Mouse (Mus musculus) gastrocnemius, postnatal 10 days (tissue): ENCODE results near the gene Brap. TPM values are rescaled to one million over a fixed set of nuclear protein-coding genes. Genes with fewer than 3 reads are reported as not detected.
A peak's percentile ranks its signal among the peaks of the same experiment; 100 is the strongest.

Source experiments
- DNase-seq: peaks from one replicate; pipeline ENCODE4 v3.0.0; 2021; ENCODE audit warnings: mixed read lengths
- total RNA-seq, 2 experiments: library from RNA; stranded (reverse); gene quantifications; 2 replicates each; pipeline ENCODE4 v1.2.3; 2021

Brap gene
- total RNA-seq, 2 experiments from 2014 or later, result 24.2 to 26.2 TPM

DNA sequence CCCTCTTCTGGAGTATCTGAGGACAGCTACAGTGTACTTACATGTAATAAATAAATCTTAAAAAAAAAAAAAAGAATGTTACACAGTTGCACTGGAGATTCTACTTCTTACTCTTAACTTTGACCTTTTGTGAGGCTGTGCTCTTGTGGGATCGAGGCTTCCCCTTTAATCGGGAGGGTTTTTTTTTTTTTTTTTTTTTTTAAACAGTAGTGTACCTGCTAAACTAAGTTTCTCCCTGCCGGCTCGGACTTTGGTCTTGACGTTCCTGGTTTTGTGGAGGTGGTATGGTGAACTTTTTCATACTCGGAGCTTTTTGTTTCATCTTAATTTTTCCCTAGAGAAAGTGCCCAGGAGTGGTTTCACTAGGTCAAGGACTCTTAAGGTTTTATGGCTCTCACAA lies 54.6 kb downstream of the Brap start:
- no peak for DNase-seq

DNA sequence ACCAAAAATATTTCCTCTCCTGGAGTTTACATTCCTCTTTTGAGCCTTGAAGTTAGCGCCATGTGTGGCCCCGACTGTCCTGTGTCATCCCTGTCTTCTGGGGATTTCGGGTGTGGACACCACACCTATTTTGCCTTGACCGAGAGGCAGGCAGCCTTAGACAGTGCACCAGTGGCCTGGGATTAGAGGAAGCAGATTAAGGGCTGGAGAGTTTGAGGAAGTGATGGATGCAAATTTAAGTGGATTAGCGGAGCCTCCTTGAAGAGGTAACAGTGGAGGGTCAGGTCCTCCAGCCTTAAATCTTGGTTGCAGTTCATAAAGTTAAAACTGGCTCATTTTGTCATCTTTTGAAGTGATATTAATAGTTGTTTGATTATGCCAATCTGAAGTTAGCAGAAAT lies 58.1 kb downstream of the Brap start:
- no peak for DNase-seq

DNA sequence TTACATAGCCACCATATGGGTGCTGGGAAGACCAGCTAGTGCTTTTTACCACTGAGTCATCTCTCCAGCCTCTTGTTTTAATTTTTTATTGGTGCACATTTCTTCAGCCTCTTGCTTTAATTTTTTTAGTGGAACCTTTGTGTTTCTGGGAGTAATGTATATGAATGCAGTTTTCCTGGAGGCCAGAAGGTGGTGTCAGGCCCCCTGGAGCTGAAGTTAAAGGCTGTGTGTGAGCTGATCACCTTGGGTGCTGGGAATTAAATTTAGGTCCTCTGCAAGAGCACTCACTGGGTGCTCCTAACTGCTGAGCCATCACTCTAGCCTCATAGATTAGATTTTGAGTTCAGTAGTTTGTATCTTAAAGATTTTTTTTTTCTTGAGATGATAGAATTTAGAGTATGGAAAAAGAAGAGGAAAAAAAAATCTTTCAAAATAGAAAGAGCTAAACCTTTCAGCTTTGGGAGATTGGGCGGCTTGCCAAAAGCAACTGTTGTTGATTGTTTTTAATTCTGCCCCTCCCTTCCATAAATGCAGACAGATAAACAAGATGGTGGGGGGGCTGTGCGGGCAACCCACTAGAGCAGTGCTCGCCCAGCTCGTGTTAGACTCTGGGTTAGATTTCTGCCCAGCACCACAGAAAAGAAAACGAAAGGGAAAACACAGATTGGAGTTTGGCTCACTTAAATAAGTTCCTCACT lies 60.7 kb downstream of the Brap start:
- DNase-seq, result peak; percentile 16

DNA sequence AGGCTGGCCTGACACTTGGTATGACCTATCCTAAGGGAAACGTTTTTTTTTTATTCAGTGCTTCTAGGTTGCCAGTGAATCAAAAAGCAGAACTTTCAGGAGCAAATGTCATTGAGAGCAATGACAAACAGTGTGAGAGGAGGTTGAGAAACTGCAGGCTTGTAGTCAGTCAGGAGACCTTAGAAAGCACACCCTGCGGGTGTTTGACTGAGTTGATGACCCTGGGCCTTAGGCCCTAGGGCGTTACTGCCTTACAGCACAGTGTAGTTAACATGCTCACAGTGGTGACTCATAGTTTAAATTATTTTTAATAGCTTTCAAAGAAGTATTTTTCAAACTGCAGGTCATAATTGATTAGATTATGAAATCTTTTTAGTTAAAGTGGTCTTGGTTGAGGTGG lies 61.5 kb downstream of the Brap start:
- no peak for DNase-seq

DNA sequence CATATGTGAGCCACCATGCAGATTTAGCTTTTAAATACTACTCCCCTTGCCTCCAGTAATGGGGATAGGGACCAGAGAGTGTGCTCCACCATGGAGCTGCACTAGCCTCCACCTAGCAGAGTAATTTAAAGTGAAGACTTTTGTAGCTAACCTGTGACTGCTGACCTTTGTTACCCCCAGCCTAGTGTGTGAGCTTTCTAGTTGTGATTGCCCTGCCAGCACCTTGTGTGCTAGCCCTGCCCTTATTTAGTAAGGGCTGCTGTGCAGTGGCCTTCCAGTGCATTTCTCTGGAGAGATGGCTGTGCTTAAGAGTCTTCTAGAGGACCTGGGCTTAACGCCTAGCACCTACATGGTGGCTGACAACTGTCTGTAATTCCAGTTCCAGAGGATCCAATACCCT lies 64.3 kb downstream of the Brap start:
- no peak for DNase-seq

DNA sequence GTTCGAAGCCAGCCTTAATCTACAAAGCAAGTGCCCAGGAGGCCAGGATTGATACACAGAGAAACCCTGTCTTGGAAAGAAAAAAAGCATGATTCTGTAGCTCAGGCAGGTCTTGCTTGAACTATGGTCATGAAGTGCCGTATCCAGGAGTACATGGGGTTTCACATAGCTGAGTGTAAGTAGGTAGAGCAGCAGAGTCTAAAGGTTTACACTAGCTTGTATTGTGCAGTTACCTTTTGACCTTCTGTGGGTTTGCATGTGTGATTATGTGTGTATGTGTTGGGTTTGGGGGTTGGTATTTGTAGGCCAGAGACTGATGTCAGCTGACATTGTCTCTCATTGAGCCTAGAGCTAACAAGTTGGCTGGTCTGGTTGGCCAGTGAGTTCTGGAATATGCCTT lies 69.7 kb downstream of the Brap start:
- DNase-seq, result no peak

DNA sequence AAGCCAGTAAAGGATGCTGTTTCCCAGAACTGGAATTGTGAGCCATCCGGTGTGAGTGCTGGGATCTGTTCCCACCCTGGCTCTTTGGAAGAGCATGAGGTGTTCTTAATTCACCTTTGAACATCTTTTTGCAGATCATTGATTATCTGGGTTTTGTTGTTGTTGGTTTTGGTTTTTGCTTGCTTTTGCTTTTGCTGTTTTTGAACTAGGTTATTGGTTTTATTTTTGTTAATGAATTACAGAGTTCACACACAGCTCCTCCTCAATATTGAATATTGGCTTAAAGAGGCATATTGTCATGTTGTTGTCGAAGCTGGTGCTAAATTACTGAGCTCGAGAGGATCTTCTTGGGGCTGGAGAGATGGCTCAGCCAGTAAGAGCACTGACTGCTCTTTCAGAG lies 76.3 kb downstream of the Brap start:
- no peak for DNase-seq

Other genes starting within 250 kb of the Brap start
- 1 to 10 TPM; 6.4 to 7.1 TPM for gene Tmem116, start 208.7 kb upstream of the Brap start, total RNA-seq
- 10 to 100 TPM; 70.3 to 80.6 TPM for gene Erp29, start 208.1 kb upstream of the Brap start, total RNA-seq
- gene Adam1b, start 157.1 kb upstream of the Brap start, total RNA-seq, result not detected
- 1 to 10 TPM; 2.3 to 3.7 TPM for gene Adam1a, start 115.1 kb upstream of the Brap start, total RNA-seq
- gene Gm42878, start 115.1 kb upstream of the Brap start, total RNA-seq, result not detected
- gene Mapkapk5, start 114.7 kb upstream of the Brap start, total RNA-seq, result 10 to 100 TPM; 64.4 to 72.4 TPM
- gene Aldh2, start 66.7 kb upstream of the Brap start, total RNA-seq, result 100 to 1,000 TPM; 117 to 123 TPM
- 10 to 100 TPM; 10.1 to 10.3 TPM for gene Acad12, start 41.6 kb upstream of the Brap start, total RNA-seq
- gene Acad10, start within 50 bp of the Brap start, total RNA-seq, result 1 to 10 TPM; 5.6 to 6.1 TPM
- gene Atxn2, start 50.8 kb downstream of the Brap start, total RNA-seq, result 100 to 1,000 TPM; 127 to 152 TPM
- 10 to 100 TPM; 18.3 to 22.5 TPM for gene Sh2b3, start 177.1 kb downstream of the Brap start, total RNA-seq
- gene Pheta1, start 188.4 kb downstream of the Brap start, total RNA-seq, result 1 to 10 TPM; 6.4 to 7.6 TPM